Mouse (Mus musculus): ENCODE measurements around the gene Klf9. TPM values are rescaled to one million over a fixed set of nuclear protein-coding genes. Genes with fewer than 3 reads are reported as not detected.

The Klf9 gene
- total RNA-seq, 2 experiments from 2014 or later = 44.4 to 51.1 TPM

- DNase-seq (ENCODE audit: low spot score in 2 of 2) = no peak
Measured at GRCm38 (mm10) chr19:23214326-23214725, 73.3 kb downstream of the Klf9 start.

Small RNA genes lying within 50 kb of the gene (microRNA-seq; reads per million reads assigned to microRNA genes)
- not detected for gene Mir1192

Other genes with a start within 250 kb of the Klf9 start
- gene Smc5, start 132.7 kb downstream of the Klf9 start, total RNA-seq (2021) = 10 to 100 TPM; 53.6 to 64.5 TPM